Mouse (Mus musculus) forebrain, embryonic 14.5 days (tissue): ENCODE results near the gene Dscaml1. TPM values are rescaled to one million over a fixed set of nuclear protein-coding genes. Genes with fewer than 3 reads are reported as not detected.
"Not testable (repeated sequence)": the region's sequence is repeated elsewhere in the genome, so short reads cannot be mapped to it uniquely, and the experiment has no call there.

Experiments
- ATAC-seq: fragments of 200-750 bp; cut with Nextera tagmentation; 2 replicates; pipeline ENCODE4 v1.8.0; 2017; ENCODE audit warnings: mild to moderate bottlenecking, moderate library complexity
- DNase-seq: peaks from one replicate; pipeline ENCODE4 v3.0.0-alpha.2; 2015; ENCODE audit warnings: low spot score
- H3K27ac ChIP-seq: fragments of 300-500 bp; sonication (generic); 2 replicates; pipeline ENCODE4 v1.5.1; 2014; ENCODE audit warnings: low read depth, mild to moderate bottlenecking, control low read depth, low read length, moderate library complexity
- H3K27me3 ChIP-seq: fragments of 300-500 bp; sonication (generic); replicated peaks from 2 replicates; pipeline ENCODE4 v1.6.1; 2014; ENCODE audit warnings: low read length, control low read depth, mixed read lengths; ENCODE audit not compliant: control insufficient read depth, insufficient read depth
- H3K36me3 ChIP-seq: fragments of 300-500 bp; sonication (generic); 2 replicates; pipeline ENCODE4 v1.6.1; 2014; ENCODE audit warnings: low read length, control low read depth; ENCODE audit not compliant: control insufficient read depth, insufficient read depth
- H3K4me1 ChIP-seq: fragments of 300-500 bp; sonication (generic); 2 replicates; pipeline ENCODE4 v1.6.1; 2014; ENCODE audit warnings: antibody characterized with exemption, low read length, control low read depth; ENCODE audit not compliant: control insufficient read depth, insufficient read depth
- H3K4me2 ChIP-seq: fragments of 300-500 bp; sonication (generic); 2 replicates; pipeline ENCODE4 v1.6.1; 2014; ENCODE audit warnings: mild to moderate bottlenecking, control low read depth, low read length
- H3K4me3 ChIP-seq: fragments of 300-500 bp; sonication (generic); 2 replicates; pipeline ENCODE4 v1.5.1; 2014; ENCODE audit warnings: low read depth, low read length, control low read depth
- H3K9ac ChIP-seq: fragments of 300-500 bp; sonication (generic); 2 replicates; pipeline ENCODE4 v1.6.1; 2014; ENCODE audit warnings: mild to moderate bottlenecking, low read length, control low read depth, moderate library complexity
- H3K9me3 ChIP-seq: fragments of 300-500 bp; sonication (generic); replicated peaks from 2 replicates; pipeline ENCODE4 v1.6.1; 2016; ENCODE audit warnings: low read length, control low read depth, mixed read lengths; ENCODE audit not compliant: control insufficient read depth
- WGBS: fragments of 180-500 bp; shearing (Covaris S2); extraction: QIAGEN DNeasy Blood & Tissue Kit; methylation state at CpG from one replicate; pipeline ENCODE4 v1.1.7; 2014; 5-methylcytosine and 5-hydroxymethylcytosine counted together
- polyA plus RNA-seq: library from polyadenylated mRNA; unstranded; fragments of >200 nt; fragmentation: Nextera tagmentation; extraction: Ambion mirVana; gene quantifications from 2 replicates; pipeline ENCODE4 v1.2.1, GENCODE M21; 2014

The Dscaml1 gene
- polyA plus RNA-seq, 1 experiment from 2014 or later, result 11.3 TPM

DNA sequence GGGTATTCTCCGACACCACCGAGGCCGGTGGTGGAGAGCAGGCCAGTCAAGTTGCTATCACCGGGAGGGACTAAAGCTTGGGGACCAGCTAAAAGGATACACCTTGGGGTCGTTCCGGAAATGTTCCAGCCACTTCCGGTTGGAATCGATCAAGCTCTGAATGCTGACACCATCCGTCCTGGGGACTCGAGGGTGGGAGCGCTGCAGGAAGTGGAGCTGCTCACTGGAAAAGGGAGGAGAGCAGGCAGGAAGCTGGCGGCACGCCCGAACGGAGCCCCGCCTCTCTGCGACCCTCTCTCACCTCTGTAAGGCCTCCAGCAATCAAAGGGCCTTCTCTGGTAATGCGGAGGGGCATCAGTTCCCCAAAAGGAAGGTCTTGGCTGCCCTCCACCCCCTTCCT, 342.0 kb downstream of the Dscaml1 start:
- Histone ChIP-seq H3K27ac (no peak overlapping the region), H3K27me3 (no peaks in the 10 kb centered on the region), H3K4me1 (no peaks in the 10 kb centered on the region), H3K9ac (no peak overlapping the region), H3K4me3 (no peak overlapping the region), H3K4me2 (no peak overlapping the region), H3K36me3 (peaks cover 36% of the 10 kb centered on the region), H3K9me3 (no peaks in the 10 kb centered on the region)
- 90% methylated on average over 18 of the region's 18 CpGs for WGBS
- ATAC-seq (no peak), DNase-seq (no peak)

DNA sequence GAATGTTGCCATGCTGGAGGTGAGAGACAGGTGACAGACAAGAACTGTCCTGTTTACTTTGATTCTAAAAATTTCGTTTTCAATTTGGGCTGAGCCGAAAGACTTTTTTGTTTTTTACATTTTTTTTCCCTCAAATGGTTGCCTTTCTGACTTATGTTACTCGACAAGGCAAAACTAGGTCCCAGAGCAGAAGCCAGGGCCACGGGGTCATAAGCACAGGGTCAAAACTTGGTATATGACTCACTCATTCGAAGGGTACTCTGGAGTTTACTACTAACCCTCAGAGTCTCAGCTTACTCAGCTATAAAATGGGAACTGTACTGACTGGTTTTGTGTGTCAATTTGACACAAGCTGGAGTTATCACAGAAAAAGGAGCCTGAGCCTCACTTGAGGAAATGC, 343.2 kb downstream of the Dscaml1 start:
- ATAC-seq (no peak), DNase-seq (no peak)
- Histone ChIP-seq H3K36me3 (peaks cover 48% of the 10 kb centered on the region), H3K4me1 (no peaks in the 10 kb centered on the region), H3K4me2 (no peak overlapping the region), H3K9ac (no peak overlapping the region), H3K4me3 (no peak overlapping the region), H3K9me3 (no peaks in the 10 kb centered on the region), H3K27me3 (no peaks in the 10 kb centered on the region), H3K27ac (no peak overlapping the region)
- WGBS, result 95% methylated on average over 5 of the region's 5 CpGs

DNA sequence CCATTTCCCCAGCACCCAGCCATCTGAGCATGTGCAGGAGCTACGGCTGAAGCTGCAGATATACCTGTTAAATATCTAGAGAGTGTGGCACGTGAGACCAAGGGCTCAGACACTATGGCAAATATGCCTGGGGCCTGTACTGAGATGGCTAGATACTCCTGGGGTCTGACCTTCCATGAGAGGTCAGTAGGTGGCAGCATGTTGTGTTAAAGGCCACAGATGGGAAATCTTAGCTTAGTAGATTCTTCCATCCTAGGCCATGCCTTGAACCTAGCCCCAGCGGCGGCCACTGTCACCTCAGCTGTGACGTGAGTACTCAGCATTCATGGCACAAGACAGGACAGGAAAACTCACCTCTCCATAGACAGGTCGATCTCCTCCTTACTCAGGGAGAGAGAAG, 347.7 kb downstream of the Dscaml1 start:
- Histone ChIP-seq H3K9me3 (no peaks in the 10 kb centered on the region), H3K27ac (no peak overlapping the region), H3K9ac (no peak overlapping the region), H3K4me1 (no peaks in the 10 kb centered on the region), H3K27me3 (no peaks in the 10 kb centered on the region), H3K4me2 (no peak overlapping the region), H3K4me3 (no peak overlapping the region), H3K36me3 (peaks cover 77% of the 10 kb centered on the region)
- no peak for ATAC-seq
- no peak for DNase-seq
- 91% methylated on average over 6 of the region's 6 CpGs for WGBS

DNA sequence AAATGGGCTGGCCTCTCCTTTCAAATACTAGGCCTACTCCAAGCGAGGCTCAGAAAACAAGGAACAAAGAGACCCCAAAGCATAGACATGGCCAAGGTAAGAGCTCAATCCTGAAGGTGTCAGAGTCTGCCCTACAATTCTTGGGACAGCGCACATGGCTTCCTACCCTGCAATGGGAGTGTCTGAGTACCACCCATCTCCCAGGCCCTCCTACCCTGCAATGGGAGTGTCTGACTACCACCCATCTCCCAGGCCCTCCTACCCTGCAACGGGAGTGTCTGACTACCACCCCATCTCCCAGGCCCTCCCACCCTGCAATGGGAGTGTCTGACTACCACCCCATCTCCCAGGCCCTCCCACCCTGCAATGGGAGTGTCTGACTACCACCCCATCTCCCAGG, 349.7 kb downstream of the Dscaml1 start:
- H3K4me2 ChIP-seq, H3K27ac ChIP-seq, ATAC-seq, H3K9me3 ChIP-seq, H3K9ac ChIP-seq, H3K27me3 ChIP-seq, H3K4me1 ChIP-seq, H3K4me3 ChIP-seq, DNase-seq: not testable (repeated sequence)
- 90% methylated on average over 3 of the region's 3 CpGs for WGBS
- peaks cover 70% of the 10 kb centered on the region for H3K36me3 ChIP-seq

DNA sequence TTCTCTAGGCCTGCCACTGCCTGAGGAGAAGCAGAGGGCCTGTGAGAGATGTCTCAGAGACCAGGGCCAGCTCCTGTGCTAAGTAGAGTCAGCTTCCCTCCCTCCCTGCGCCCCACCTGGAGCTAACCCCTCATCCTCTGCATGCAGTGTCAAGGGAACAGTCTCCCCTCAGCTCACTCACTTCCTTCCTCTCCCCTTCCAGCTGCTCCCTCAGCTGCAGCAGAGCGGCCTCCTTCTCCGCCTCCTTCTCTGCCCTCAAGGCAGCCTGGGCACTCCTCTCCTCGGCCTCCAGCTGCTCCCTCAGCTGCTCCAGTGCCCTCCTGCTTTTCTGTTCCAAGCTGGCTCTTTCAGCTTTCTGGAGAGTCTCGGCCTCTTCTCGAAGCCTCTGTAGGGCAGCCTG, 352.8 kb downstream of the Dscaml1 start:
- Histone ChIP-seq H3K9me3 (no peaks in the 10 kb centered on the region), H3K9ac (no peak overlapping the region), H3K4me3 (no peak overlapping the region), H3K27ac (no peak overlapping the region), H3K36me3 (peaks cover 45% of the 10 kb centered on the region), H3K4me1 (no peaks in the 10 kb centered on the region), H3K27me3 (no peaks in the 10 kb centered on the region), H3K4me2 (no peak overlapping the region)
- DNase-seq, result no peak
- no peak for ATAC-seq
- WGBS, result 80% methylated on average over 5 of the region's 6 CpGs

DNA sequence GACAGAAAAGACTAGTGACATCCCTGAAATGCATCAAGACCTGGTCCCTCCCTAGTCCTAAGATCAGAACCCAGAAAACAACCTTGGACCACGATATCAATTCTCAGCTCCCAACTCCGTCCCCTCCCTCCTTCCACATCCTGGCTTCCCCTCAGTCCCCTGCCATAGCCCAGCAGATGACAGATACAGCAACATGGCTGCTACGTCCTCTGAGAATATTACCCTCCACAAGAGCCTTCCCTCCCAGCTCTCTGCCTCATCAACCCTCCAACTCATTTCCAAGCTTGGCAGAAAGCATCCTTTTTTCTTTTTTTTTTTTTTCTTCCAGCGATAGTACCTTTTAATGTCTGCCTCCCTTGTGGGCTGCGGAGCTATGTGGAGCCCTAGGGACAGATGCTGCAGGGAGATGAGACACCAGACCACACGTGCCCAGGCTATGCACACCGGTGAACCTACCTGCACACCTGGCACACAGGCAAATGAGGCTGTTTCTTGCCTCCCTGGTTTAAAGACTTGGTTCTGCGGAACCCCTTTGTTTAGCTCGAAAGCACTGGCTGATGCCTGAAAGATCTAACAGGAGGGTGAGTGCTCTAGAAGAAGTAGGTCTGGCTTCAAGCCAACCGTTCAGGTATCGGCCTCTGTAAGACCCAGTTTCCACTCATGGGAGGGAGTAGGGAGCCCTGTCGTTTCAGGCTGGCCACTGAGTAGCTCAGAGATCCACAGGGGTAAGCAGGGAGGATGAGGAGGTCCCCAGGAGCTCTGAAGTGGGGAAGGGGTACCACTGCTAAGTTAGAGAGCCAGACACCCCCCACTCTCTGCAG, 357.0 kb downstream of the Dscaml1 start:
- DNase-seq, result peak; percentile 30
- peak overlapping the region; percentile 27; the same call in 1 of the 2 replicates for H3K27ac ChIP-seq
- no peaks in the 10 kb centered on the region for H3K4me1 ChIP-seq
- 0 out of 2 replicates have a peak overlapping the region, but pooled peaks have one; percentile 13 for H3K9ac ChIP-seq
- WGBS, result 81% methylated on average over 12 of the region's 12 CpGs
- no peaks in the 10 kb centered on the region for H3K27me3 ChIP-seq
- peaks cover 23% of the 10 kb centered on the region for H3K36me3 ChIP-seq
- ATAC-seq, result no peak
- H3K9me3 ChIP-seq, result no peaks in the 10 kb centered on the region
- no peak overlapping the region for H3K4me3 ChIP-seq
- H3K4me2 ChIP-seq, result no peak overlapping the region

DNA sequence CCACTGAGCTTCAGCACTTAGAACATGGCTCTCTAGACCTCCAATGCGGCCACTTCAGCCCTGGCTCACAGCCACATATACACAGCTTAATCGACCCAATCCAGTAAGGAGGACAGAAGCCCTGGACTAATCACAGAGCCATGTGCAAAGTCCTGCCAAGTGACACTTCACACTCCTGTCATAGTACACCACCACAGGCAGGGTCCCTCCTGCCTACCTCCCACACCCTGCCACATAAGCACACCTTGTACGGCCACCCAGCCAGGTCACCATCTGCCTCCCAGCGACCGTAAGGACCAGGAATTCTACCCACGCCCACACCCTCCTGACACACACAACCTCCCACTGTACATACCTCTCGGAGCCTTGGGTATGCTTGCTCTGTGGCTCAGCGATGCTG, 360.6 kb downstream of the Dscaml1 start:
- no peak overlapping the region for H3K9ac ChIP-seq
- H3K4me1 ChIP-seq, result no peaks in the 10 kb centered on the region
- H3K36me3 ChIP-seq, result peaks cover 10% of the 10 kb centered on the region; the same call in 1 of the 2 replicates
- ATAC-seq (no peak), DNase-seq (no peak)
- H3K27ac ChIP-seq, result no peak overlapping the region
- no peaks in the 10 kb centered on the region for H3K9me3 ChIP-seq
- 85% methylated on average over 8 of the region's 8 CpGs for WGBS
- H3K27me3 ChIP-seq, result no peaks in the 10 kb centered on the region
- H3K4me3 ChIP-seq, result no peak overlapping the region
- H3K4me2 ChIP-seq, result no peak overlapping the region

DNA sequence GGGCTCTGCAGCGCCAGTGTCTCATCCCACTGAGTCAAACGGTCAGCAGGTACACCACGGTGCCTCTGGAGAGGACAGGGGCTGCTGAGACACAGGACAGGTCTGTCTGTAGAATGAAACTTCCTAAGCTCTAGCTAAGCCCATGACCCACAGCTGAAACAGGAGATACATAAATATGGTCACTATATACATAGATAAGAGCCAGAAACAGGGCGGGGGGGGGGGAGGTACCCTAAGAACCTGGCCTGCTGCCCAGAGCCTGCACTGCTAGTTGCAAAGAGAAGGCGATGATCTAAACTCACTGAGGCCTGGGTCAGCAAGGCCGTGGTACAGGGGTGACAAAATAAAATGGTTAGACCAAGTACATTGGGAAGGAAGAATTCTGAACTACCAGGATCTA, 361.1 kb downstream of the Dscaml1 start:
- no peaks in the 10 kb centered on the region for H3K9me3 ChIP-seq
- DNase-seq, result no peak
- no peaks in the 10 kb centered on the region for H3K4me1 ChIP-seq
- no peak overlapping the region for H3K27ac ChIP-seq
- no peak for ATAC-seq
- H3K4me2 ChIP-seq, result no peak overlapping the region
- H3K27me3 ChIP-seq, result no peaks in the 10 kb centered on the region
- H3K36me3 ChIP-seq, result peaks cover 10% of the 10 kb centered on the region; the same call in 1 of the 2 replicates
- H3K4me3 ChIP-seq, result no peak overlapping the region
- 73% methylated on average over 6 of the region's 6 CpGs for WGBS
- no peak overlapping the region for H3K9ac ChIP-seq

DNA sequence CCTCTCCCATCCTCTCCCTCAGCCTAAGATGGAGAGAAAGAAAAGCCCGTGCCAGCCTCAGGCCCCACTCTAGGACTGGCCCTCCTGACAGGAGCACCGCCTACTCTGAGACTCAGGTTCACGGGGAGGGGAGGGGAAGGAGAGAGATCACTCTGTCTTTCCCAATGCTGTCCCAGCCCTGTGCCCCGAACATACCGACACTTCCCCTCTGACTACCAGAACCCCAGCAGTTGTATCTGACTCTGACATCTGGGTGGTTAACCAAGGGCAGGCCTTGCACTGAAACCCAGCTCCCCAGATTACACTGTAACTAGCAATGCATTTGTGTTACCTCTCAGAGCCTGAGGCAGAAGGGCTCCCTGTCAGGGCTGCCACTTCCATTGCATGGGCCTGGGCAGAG, 362.0 kb downstream of the Dscaml1 start:
- Histone ChIP-seq H3K9ac (no peak overlapping the region), H3K27ac (no peak overlapping the region), H3K4me3 (no peak overlapping the region), H3K36me3 (peaks cover 10% of the 10 kb centered on the region; the same call in 1 of the 2 replicates), H3K4me1 (no peaks in the 10 kb centered on the region), H3K4me2 (no peak overlapping the region), H3K9me3 (no peaks in the 10 kb centered on the region), H3K27me3 (no peaks in the 10 kb centered on the region)
- 55% methylated on average over 5 of the region's 5 CpGs for WGBS
- DNase-seq, result no peak
- ATAC-seq, result no peak
